Mouse (Mus musculus) cerebellum, adult 11 months (tissue): ENCODE measurements around the gene Grin2b.
A peak's percentile ranks its signal among the peaks of the same experiment; 100 is the strongest.

Experiments
- DNase-seq: peaks from one replicate; pipeline ENCODE4 v3.0.0; 2022

The Grin2b gene

GRCm38 (mm10) chr6:135994691-135995090 lies 178.6 kb downstream of the Grin2b start:
- DNase-seq, result no peak

- no peak for DNase-seq
These were observed 179.4 kb downstream of the Grin2b start for GRCm38 (mm10) chr6:135993897-135994296.

DNA sequence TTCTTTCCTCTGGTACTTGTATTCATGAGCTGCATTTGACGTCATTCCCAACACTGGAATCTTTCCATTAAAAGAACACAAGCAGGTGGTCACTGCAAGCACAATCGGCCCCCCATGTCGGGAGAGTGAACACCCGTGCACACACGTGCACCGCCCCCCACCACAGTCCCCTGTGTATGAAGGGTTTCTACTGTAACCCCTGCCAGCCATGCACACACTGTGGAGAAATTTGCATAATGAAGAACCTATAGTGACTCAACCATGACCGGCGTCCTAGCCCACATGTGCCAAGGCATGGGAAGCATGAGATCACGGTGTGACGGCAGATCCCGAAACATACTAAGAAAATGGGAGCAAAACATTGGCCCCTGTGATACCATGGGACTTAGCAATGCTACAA lies 179.9 kb downstream of the Grin2b start:
- DNase-seq, result no peak

- DNase-seq, result no peak
These were observed 197.2 kb downstream of the Grin2b start for GRCm38 (mm10) chr6:135976106-135976505.

- DNase-seq, result peak; percentile 6
These were observed 200.8 kb downstream of the Grin2b start for GRCm38 (mm10) chr6:135972481-135972880.

GRCm38 (mm10) chr6:135971481-135971880 lies 201.8 kb downstream of the Grin2b start:
- DNase-seq, result peak; percentile 77

- no peak for DNase-seq
These were observed 202.5 kb downstream of the Grin2b start for GRCm38 (mm10) chr6:135970716-135971318.

- no peak for DNase-seq
These were observed 211.5 kb downstream of the Grin2b start for GRCm38 (mm10) chr6:135961766-135962165.

- no peak for DNase-seq
These were observed 213.7 kb downstream of the Grin2b start for GRCm38 (mm10) chr6:135959629-135960028.

DNA sequence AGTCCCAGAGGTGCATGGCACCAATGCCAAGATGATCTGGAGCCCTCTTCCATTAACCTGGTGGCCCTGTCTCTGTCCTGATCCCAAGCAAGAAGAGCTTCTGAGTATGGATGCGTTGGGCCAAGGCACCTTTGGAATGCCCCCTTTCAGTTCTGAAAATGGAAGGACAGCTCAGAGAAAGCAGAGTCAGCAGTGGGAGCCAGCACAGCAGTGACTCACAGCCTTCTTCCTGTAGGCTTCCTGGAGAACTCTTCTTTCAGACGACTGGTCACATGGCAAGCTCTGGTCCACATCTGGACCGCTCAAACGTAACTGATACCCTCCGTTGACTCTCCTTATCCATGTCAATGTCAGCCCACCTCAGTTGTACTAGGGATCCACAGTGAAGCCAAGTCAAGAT lies 221.6 kb downstream of the Grin2b start:
- no peak for DNase-seq

- DNase-seq, result no peak
These were observed 227.8 kb downstream of the Grin2b start for GRCm38 (mm10) chr6:135945511-135945910.

- DNase-seq, result no peak
These were observed 229.0 kb downstream of the Grin2b start for GRCm38 (mm10) chr6:135944358-135944757.

- DNase-seq, result no peak
These were observed 230.1 kb downstream of the Grin2b start for GRCm38 (mm10) chr6:135943121-135943617.

DNA sequence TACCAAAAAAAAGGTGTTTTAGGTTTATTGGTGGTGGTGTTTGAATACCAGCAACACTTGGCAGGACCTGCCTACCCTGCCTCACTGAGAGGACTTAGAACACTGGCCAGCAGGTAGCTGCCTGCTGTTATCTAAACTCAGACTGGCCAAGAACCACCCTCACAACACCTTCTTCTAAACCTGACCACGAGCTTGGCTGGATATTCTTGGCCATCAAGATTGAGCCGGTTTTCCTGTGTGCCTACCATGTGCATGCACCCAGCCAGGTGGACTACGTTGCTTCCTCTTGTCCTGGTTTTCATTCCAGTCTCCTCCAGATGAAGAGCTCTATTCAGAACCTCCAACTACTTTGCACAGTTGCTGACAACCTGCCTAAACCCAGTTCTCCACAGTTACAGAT lies 240.4 kb downstream of the Grin2b start:
- no peak for DNase-seq

GRCm38 (mm10) chr6:135932400-135932920 lies 240.9 kb downstream of the Grin2b start:
- DNase-seq, result no peak

GRCm38 (mm10) chr6:135917676-135918075 lies 255.6 kb downstream of the Grin2b start:
- DNase-seq, result no peak

GRCm38 (mm10) chr6:135914608-135915007 lies 258.7 kb downstream of the Grin2b start:
- no peak for DNase-seq

- DNase-seq, result no peak
These were observed 261.2 kb downstream of the Grin2b start for GRCm38 (mm10) chr6:135912114-135912513.

- DNase-seq, result no peak
These were observed 262.2 kb downstream of the Grin2b start for GRCm38 (mm10) chr6:135911131-135911530.

- DNase-seq, result peak; percentile 53
These were observed 265.6 kb downstream of the Grin2b start for GRCm38 (mm10) chr6:135907540-135908320.

GRCm38 (mm10) chr6:135907137-135907536 lies 266.2 kb downstream of the Grin2b start:
- no peak for DNase-seq

DNA sequence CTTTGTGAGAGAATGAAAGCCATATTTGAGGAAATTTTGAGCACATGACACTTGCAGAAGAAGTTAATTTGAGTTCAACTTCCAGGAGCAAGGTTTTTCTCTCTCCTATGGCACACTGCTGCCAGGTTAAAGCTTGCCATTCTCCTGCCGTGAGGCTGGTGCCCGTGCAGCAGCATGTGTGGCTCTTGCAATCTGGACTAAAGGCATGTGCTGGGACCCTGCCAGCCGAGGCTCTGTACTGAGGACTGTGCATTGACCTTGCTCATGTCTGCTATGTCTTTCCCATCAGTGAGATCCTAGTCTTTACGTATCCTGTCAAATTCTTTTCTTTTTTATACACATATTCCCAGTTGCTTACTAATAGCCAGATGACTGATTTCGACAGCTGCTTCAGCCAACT lies 268.9 kb downstream of the Grin2b start:
- DNase-seq, result no peak

GRCm38 (mm10) chr6:135900410-135900809 lies 272.9 kb downstream of the Grin2b start:
- no peak for DNase-seq

DNA sequence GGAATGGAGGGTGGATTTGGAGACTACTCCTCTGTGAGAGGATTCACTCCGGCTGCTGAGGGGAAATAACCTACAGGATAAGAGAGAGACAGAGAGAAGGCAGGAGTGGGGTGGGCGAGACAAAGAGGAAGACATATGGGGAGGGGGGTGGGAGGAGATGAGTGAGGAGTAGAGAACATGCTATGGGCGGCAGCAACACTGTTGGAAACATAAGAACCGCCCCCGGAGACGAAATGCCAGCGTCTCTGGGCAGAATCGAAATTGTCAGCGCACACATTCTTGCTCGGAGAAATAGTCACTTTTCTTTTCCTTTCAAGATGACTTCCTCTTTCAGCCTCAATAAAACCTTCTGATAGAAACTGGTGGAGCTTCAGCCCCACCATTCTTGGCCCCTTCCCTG lies 274.1 kb downstream of the Grin2b start:
- DNase-seq, result no peak
